Comparison of ENCODE assay signal across 6 mouse cellular contexts in genomic region chr3:122490574-122490973, GRCm38 (mm10).
"Had no signal": no experiment of that assay in that cellular context is flagged by ENCODE, and none has a peak within 500 bp of the region (broad histone marks: within the 10 kb centered on the region; RNA-seq: fewer than 3 reads in every experiment).

No protein-coding gene starts in this region.

- DNase-seq: kidney, adult 2 months; kidney, postnatal 25 days; layer of hippocampus, postnatal 36 days; liver, postnatal 0 days; lung, embryonic 14.5 days; thymus, postnatal 25 days had no signal
